Mouse (Mus musculus) liver, adult 2 months (tissue): ENCODE data around the gene Cxcl15.

Source experiments
- CTCF ChIP-seq: fragments of 200-500 bp; IDR thresholded peaks from 2 replicates; pipeline ENCODE4 v1.5.1; 2011; ENCODE audit warnings: low read depth, low read length, control low read depth
- POLR2A ChIP-seq: fragments of 200-500 bp; IDR thresholded peaks from 2 replicates; pipeline ENCODE4 v1.6.1; 2011; ENCODE audit warnings: low read length, control low read depth; ENCODE audit not compliant: insufficient read depth; ENCODE audit errors: extremely low read depth

DNA sequence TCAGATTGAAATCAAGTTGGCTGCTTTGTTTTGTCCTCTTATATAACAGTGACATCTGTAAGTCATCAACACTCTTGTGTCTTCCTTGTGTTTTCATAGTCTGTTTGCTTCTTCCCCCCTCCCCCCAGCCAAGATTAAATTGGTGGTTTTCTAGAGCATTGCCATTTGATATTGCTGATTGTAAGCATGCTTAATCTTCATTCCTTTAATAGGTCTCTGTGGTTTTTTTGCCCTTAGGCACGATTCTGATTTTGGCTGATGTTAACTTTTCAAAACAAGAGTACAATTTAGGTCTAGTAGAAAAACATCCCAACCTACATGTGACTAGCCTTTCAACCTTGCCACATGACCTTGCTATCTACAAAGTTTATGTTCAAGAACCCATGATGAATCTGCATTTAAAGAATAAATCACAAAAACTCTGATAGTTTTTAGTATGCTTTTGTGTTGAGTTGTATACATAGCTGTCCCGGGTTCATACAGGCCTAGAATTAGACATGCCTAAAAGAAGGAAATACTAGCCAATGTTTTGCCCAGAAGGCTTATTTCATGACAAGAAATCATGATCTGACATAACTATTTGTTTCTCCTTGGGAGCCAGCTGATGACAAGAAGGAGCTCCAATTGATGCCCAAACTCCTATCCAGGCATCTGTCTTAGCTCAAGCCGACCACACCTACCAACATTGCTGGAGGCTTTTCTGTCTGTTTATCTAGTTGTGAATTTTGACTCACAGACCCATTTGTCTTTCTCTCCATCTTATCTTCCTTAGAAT, 13.0 kb downstream of the Cxcl15 start:
- TF ChIP-seq POLR2A (no peak), CTCF (no peak)
